Mouse (Mus musculus): ENCODE results near the gene Rhpn2. TPM values are rescaled to one million over a fixed set of nuclear protein-coding genes. Genes with fewer than 3 reads are reported as not detected.
A peak's percentile ranks its signal among the peaks of the same experiment; 100 is the strongest.
"Not testable (repeated sequence)": the region's sequence is repeated elsewhere in the genome, so short reads cannot be mapped to it uniquely, and the experiment has no call there.

Rhpn2 gene
- 0.85 TPM in 1 of 3 replicates, not detected in the others for total RNA-seq (2017)

DNA sequence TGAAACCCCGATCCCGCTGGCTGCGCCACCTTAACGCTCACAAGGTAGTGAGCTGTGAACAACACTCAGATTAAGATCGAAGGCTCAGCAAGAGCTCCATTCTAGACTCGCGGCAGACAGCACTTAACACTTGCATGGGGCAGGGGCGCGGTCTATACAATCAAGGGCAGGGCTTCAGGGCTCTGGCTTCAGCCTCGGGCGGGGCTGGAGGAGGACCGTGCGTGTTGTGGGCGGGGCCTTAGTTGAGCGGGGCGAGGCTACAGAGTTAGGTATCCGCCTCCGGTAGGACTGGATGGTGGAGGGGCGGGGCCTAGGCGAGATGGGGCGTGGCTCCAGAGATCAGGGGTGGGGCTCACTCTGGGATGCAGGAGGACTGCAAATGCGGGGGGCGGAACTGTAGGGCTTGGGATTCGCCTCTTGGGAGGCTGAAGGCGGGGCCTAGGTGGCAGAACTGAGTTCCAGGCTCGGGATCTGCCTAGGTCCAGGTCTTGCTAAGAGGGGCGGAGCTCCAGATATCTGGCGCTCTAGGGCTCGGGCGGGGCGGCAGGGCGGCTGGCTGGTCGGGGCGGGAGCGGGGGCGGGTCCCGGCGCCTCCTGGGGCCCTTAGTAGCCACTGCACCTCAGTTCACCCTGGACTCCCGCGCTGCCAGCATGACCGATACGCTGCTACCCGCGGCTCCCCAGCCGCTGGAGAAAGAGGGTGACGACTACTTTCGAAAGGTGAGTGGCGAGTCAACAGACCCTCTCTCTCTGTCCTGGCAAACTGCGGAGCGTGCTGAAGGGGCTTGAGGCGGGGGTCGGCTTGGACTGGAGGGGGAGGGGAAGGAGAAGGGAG lies at the start of gene Rhpn2:
Rhpn2 (plus strand) TSS at position 479 of the 835 bp plus-strand sequence.
- ATAC-seq (replicated peaks; ENCODE audit: insufficient number of reproducible peaks, low FRiP score, low TSS enrichment, poor library complexity, severe bottlenecking) = peak; percentile 94

DNA sequence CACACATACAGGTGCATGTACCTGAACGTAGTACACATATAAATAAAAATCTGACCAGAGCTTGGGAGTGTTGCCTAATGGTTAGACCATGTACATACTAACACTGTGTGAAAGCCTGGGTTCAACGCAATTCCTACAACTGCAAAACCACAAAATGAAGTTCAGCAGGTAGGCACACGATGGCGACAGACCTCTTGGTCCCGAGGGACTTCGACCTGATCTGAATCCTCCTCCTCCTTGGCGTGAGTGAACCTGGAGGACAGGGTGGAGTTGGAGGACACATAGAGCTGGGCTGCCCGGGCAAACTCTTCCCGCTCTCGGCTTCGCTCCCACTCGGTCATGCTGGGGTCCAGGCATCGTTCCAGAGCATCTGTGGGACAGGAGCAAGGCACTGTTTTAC lies 40.5 kb upstream of the Rhpn2 start:
- no peak for ATAC-seq (replicated peaks; ENCODE audit: insufficient number of reproducible peaks, low FRiP score, low TSS enrichment, poor library complexity, severe bottlenecking)

DNA sequence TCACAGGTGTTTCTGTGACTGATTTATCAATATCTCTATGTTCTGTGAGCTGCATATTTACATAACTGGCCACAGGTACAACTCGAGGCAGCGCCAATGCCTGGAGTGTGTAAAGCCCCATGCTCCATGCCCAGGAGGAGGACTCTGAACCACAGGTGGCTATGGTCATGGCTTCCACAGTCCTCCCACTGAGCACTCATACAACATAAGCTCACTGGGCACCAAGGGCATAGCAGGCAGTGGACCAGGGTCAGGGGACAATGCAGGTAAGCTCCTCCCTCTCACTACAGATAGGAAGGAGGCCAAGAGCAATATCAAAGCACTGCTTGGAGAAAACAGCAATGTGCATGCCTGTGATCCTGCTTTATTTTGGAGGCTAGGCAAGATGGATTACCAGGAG lies 38.3 kb upstream of the Rhpn2 start:
- ATAC-seq (replicated peaks; ENCODE audit: insufficient number of reproducible peaks, low FRiP score, low TSS enrichment, poor library complexity, severe bottlenecking) = 0 out of 2 replicates have a peak, but pooled peaks have one; percentile 27

DNA sequence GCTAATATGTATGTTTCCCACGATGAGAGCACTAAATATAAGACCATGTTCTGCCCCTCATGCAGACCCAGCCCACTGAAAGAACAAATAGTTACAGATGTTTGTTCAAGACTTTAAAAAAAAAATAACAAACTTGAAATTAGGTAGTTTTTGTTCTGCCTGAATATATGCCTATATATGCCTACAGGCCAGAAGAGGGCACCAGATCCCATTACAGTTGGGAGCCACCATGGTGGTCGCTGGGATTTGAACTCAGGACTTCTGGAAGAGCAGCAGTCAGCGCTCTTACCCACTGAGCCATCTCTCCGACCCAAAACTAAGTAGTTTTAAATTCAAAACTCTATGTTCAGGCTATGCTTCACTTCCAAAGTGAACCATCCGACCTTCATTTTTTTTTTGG lies 36.1 kb upstream of the Rhpn2 start:
- ATAC-seq (replicated peaks; ENCODE audit: insufficient number of reproducible peaks, low FRiP score, low TSS enrichment, poor library complexity, severe bottlenecking) = no peak

DNA sequence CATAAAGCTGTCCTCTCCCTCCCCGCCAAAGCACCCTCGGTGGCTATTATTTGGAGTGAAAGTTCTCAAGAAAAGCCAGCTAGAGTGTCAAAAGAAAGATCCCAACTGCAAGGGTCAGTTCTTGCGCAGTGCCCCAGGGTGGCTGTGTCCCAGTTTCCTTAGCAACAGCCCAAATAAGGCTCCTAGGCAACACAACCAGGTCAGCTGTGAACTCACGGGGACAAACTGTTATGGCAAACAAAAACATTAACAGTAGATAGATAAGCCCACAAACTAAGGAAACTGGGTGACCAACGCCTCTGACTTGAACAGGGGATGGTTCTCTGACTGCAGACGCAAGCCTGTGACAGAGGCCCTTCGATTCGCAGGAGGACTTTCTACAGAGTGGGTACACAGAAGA lies 34.3 kb upstream of the Rhpn2 start:
- ATAC-seq (replicated peaks; ENCODE audit: insufficient number of reproducible peaks, low FRiP score, low TSS enrichment, poor library complexity, severe bottlenecking) = no peak

DNA sequence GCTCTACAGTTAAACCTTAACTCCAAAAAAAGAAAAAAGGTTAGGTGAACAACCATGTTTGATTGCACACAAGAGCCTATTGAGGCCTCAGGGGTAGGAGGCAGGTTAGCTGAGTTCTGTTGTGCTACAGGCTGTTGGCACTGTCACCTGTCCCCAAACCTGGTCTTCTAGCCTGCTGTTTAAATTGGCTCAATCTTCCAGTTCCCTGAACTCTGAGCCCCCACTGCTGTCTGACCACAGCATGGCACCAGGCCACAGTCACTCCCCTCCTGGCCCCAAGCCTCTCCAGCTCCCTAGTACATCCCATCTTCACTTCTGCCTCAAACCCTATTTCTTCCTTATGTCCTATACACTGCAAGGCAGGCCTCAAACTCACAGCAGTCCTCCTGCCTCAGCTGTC lies 33.2 kb upstream of the Rhpn2 start:
- no peak for ATAC-seq (replicated peaks; ENCODE audit: insufficient number of reproducible peaks, low FRiP score, low TSS enrichment, poor library complexity, severe bottlenecking)

DNA sequence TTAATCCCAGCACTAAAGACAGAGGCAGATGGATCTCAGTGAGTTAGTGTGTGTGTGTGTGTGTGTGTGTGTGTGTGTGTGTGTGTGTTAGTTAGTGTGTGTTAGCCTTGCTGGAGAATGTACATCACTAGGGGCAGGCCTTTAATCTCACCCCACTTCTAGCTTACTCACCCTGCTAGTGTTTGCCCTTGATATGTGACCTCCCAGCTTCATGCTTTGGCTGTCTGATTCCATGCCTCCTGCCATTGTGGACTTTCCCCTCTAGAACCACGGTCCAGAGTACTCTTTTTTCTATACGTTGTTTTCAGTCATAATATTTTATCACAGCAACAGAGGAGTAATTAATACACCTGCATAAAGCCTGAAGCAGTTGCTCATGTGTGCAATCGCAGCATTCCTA lies 22.8 kb upstream of the Rhpn2 start:
- ATAC-seq (replicated peaks; ENCODE audit: insufficient number of reproducible peaks, low FRiP score, low TSS enrichment, poor library complexity, severe bottlenecking) = no peak

DNA sequence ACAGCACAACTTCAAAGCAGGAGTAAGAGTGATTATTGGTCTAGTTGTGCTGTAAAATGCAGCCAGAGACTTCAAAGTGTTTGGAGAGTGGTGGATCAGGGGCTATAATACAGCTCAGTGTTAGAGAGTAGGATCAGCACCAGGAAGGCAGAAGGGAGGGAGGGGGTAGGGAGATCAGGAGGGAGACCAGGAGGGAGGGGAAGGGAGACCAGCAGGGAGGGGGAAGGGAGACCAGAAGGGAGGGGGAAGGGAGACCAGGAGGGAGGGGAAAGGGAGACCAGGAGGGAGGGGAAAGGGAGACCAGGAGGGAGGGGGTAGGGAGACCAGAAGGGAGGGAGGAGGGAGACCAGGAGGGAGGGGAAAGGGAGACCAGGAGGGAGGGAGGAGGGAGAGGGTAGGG lies 19.8 kb upstream of the Rhpn2 start:
- ATAC-seq (replicated peaks; ENCODE audit: insufficient number of reproducible peaks, low FRiP score, low TSS enrichment, poor library complexity, severe bottlenecking) = no peak

DNA sequence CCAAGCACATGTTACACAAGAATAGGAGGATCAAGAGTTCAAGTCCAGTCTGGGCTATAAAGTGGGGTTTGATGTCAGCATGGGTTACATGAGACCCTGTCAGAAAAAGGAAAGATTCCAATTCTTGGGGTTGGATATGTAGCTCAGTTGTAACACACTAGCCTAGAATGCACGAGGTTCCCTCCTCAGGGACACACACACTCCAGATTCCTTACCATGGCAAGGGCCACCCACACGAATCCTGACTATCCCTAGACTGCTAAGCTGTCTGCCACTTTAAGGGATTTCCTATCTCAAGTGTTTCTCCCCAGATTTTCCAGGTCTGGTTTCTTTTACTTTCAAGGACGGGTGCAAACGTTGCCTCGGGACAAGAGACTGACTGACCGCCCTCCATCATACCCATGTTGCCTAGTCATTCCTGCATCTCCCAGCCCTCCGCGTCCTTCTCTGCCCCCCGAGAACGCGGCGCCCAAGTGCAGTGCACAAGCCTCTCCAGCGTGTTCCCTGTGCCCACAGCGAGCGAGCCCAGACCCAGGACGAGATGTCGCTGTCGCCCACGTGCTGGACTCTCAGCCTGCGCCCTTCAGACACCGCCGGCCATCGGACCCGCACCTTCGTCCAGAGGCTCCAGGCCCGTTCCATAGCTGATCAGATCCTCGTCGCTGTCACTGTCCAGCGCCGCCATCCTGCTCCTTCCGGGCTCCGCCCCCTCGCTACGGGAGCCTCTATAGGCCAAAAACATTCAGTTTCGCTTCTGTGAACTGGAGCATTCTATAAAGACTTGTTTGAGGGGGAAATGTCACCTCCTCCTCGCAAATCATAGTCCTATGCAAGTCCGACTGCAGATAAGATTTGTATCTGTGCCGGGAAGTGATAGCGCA lies 16.0 kb upstream of the Rhpn2 start, which contains the start of gene Gpatch1:
Gpatch1 (minus strand) TSS at position 712 of the 881 bp plus-strand sequence.
- peak; percentile 92 for ATAC-seq (replicated peaks; ENCODE audit: insufficient number of reproducible peaks, low FRiP score, low TSS enrichment, poor library complexity, severe bottlenecking)

DNA sequence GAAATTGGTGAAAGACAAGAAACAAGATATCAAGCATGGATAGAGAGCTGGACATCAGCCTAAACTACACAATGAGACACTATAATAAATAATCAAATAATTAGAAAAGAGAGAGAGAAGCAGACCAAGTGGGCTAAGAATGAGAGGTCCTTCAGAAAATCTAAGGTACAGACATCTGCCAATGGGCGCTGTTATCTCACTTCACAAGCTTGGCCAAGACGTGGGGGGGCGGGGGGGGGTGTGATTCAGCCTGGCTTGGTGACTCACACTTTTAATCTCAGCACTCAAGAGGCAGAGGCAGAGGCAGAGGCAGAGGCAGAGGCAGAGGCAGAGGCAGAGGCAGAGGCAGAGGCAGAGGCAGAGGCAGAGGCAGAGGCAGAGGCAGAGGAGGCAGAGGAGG lies 14.7 kb upstream of the Rhpn2 start:
- ATAC-seq (replicated peaks; ENCODE audit: insufficient number of reproducible peaks, low FRiP score, low TSS enrichment, poor library complexity, severe bottlenecking) = not testable (repeated sequence)

DNA sequence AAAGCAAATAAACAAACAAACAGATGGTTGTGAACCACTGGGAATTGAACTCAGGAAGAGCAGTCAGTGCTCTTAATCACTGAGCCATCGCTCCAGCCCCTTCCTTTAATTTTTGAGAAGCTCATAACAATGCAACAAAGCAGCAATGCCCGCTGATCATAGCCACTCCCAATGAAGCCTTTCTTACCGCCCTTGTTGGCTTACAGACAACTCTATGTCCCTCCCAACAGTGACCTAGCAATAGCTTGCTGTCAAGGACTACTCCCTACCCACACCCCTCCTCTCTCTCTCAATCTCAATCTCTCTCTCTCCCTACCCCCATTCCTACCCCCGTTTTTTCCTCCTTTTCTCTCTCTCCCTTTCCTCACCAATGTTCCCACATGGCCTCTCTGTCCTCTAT lies 14.2 kb upstream of the Rhpn2 start:
- no peak for ATAC-seq (replicated peaks; ENCODE audit: insufficient number of reproducible peaks, low FRiP score, low TSS enrichment, poor library complexity, severe bottlenecking)

DNA sequence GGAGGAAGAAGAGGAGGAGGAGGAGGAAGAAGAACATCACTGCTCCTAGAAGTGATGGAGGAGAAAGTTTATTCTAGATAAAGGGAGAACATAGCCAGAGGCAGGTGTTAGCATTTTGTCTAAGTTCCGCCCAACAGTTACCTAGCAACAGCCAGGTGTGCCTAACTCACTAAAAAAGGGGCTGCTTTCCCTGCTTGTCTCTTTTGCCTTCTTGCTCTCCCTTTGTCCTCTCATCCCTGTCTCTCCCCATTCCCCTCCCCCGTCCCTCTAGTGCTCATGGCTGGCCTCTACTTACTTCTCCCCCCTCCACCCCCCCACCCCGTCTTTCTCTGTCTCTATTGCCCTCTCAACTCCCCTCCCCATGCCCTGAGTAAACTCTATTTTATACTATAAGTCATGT lies 11.8 kb upstream of the Rhpn2 start:
- no peak for ATAC-seq (replicated peaks; ENCODE audit: insufficient number of reproducible peaks, low FRiP score, low TSS enrichment, poor library complexity, severe bottlenecking)

DNA sequence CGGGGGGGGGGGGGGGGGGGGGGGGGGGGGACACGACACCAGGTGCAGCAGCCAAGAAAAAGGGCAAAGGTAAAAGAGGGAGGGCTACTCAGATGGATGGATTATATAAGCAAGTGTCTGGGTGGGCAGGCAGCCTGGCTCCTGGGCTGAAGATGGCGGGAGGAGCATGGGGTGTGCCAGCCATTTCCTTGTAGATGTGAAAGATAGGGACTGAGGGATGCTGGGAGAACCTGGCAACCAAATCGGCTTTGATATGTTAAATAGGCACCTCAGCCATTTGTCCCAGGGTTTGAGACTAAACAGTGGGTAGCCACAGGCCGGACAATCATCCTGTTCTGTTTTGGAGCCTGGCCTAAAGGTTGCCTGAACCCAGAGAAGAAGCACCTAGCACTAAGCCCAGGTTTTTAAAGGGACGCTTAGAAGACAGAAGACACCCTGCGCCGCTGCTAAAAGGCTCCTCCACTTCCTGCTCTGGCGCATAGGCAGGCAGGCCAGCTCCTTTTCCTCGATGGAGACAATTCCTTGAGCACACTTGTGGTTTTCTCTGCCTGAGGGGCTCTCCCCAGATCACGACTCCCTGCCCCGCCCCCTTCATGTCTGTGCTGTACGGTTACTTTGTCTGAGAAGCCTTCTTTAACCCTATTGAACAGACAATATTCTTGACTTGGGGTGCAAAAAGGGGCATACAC lies 11.1 kb upstream of the Rhpn2 start:
- no peak for ATAC-seq (replicated peaks; ENCODE audit: insufficient number of reproducible peaks, low FRiP score, low TSS enrichment, poor library complexity, severe bottlenecking)

DNA sequence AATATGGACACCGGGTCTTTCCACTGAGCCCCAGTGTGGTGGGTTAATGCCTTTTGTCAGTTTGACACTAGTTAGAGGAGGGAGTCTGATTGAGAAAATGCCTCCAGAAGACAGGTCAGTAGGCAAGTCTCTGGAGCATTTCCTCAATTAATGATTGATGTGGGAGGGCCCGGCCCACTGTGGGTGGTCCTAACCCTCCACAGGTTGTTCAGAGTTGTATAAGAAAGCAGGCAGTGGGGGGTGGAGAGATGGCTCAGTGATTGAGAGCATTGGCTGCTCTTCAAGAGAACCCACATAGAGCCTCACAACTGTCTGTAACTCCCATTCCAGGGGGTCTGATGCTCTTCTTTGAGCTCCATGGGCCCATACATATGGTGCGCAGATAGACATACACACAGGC lies 2.4 kb upstream of the Rhpn2 start:
- no peak for ATAC-seq (replicated peaks; ENCODE audit: insufficient number of reproducible peaks, low FRiP score, low TSS enrichment, poor library complexity, severe bottlenecking)

DNA sequence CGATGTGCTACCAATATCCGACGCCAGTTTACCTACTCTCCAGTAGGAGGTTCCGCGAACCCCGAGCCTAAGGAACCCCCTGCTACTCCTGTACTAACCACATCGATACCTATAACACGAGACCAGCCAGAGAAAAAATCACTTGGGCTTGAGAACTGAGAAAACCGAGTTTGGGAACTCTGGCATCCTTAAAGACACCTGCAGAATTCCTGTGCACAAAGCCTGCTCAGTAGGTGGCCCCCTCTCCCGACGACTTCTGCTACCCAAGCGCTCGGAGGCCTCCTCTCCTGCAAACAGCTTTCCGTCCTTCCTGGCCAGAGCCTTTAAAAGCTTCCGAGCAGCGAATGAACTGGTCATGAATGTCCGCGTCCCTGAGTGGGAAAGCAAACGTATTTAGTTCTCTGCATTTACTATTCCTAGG lies 729 bp upstream of the Rhpn2 start:
- ATAC-seq (replicated peaks; ENCODE audit: insufficient number of reproducible peaks, low FRiP score, low TSS enrichment, poor library complexity, severe bottlenecking) = no peak

DNA sequence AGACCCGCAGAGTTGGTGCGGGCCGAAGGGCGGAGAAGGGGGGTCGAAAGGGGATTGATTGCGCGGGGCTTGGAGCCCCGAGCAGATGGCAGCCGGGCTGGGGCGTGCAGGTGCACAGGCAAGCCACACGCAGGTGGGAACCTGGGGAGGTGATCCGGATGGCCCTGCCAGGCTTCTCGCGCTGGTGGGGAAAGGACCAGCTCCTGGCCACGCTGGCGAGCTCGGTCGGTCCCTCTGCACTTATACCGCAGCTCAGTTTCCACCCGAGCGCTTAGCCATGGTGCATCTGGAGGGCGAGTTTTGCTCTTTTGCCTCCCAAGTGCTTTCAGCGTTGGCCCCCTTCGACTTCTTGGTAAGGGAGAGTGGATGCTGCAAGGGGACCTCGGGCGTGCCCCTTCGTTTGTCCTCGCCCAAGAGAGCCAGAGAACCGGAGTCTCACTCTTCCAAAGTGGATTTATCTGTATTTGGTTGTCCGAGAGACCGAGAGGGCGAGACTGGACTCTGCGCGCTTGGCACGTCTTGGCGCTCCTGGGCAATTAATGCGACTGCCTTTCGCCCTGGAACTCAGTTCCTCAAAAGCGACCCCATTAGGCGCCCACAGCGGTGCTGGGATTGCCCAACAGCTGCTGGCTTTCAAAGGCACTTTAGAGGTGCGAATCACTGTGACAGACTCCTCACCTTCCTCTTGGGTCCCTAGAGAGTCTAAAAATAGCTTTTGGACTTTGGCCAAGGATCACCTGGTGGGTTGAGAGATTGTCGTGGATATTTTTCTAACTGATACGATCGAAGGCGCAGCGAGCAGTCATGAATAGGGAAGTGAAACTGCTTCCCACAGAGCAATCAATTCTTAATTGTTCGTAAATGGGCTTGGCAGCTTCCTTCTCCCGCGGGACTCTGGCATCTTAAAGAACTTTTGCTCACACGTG lies 820 bp downstream of the Rhpn2 start:
- no peak for ATAC-seq (replicated peaks; ENCODE audit: insufficient number of reproducible peaks, low FRiP score, low TSS enrichment, poor library complexity, severe bottlenecking)

DNA sequence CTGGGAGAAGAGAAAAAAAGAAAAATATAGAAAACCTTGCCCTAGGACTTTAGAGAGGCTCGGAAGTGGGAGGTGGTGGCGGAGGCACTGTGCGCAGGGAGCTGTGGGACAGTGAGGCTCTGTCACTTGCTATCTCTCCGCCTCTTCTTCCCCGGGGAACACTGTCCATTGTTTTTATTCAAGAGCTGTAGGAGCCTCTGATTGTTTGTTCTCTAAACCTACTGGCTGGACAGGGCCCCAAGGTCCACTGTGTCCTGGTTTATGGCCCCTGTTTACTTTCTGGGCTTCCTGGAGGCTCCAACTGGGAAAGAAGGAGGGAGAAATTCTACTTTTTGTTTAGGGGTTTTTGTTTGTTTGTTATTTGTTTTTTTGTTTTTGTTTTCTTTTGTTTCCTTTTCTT lies 6.2 kb downstream of the Rhpn2 start:
- no peak for ATAC-seq (replicated peaks; ENCODE audit: insufficient number of reproducible peaks, low FRiP score, low TSS enrichment, poor library complexity, severe bottlenecking)

DNA sequence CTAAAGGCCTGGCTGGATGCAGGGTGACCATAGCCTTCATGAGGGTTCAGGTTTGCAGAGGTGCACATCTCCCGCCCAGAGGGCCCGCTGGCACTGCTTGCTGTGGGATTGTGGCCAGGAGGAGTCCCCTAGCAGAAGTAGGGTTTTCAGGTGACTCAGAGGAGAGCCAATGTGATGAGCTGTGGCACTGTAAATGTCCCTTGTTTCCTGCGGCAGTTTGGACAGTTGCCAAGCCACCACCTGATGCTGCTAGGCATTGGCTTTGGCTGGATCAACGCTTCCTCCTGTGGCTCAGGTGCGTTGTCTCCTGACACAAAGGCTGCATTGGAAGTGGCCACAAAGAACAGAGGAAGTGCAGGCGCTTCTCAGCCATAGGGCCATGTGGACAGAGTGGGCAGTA lies 7.3 kb downstream of the Rhpn2 start:
- ATAC-seq (replicated peaks; ENCODE audit: insufficient number of reproducible peaks, low FRiP score, low TSS enrichment, poor library complexity, severe bottlenecking) = no peak
